30 mouse cellular contexts compared by ENCODE assay signal in the genomic region with DNA sequence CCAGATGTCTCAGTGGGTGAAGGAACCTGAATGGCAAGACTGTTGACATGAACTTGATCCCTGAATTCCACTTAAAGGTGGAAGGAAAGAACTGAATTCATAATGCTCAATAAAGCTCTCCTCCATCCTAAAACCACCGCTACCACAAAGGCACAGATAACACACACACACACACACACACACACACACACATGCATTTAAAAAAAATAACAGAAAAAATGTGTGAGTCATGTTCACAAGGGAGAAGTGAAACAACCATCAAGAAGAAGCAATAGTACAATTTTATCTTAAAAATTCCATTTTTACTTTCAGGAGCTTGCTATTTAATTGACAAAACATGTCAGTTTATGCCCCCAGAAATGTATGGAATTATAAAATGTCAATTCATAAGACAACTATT.
"Had no signal": no experiment of that assay in that cellular context is flagged by ENCODE, and none has a peak within 500 bp of the region (broad histone marks: within the 10 kb centered on the region; RNA-seq: fewer than 3 reads in every experiment).

No protein-coding gene starts in this region.

- DNase-seq: left cerebral cortex, postnatal 4 days; liver; liver, embryonic 13.5 days; liver, postnatal 0 days; lung, adult 18-20 months; lung, adult 2 months; lung, embryonic 14.5 days; lung, postnatal 10 days; lung, postnatal 14 days; lung, postnatal 36 days; lung, postnatal 4 days; midbrain, embryonic 14.5 days had no signal

- H3K4me3 ChIP-seq: limb, embryonic 10.5 days; limb, embryonic 12.5 days; limb, embryonic 13.5 days; limb, embryonic 15.5 days; liver, embryonic 12.5 days; liver, embryonic 13.5 days; liver, embryonic 15.5 days; lung, embryonic 15.5 days; megakaryocyte, embryonic 14.5 days; midbrain, embryonic 10.5 days; midbrain, embryonic 12.5 days; midbrain, embryonic 13.5 days; midbrain, embryonic 15.5 days; myocyte had no signal

- H3K9ac ChIP-seq: limb, embryonic 12.5 days; limb, embryonic 13.5 days; limb, embryonic 15.5 days; liver, embryonic 12.5 days; liver, embryonic 13.5 days; liver, embryonic 14.5 days; liver, embryonic 15.5 days; liver, postnatal 0 days; lung, embryonic 14.5 days; lung, embryonic 15.5 days; midbrain, embryonic 12.5 days; midbrain, embryonic 13.5 days; midbrain, embryonic 15.5 days had no signal

- H3K36me3 ChIP-seq: limb, embryonic 10.5 days; limb, embryonic 12.5 days; limb, embryonic 13.5 days; limb, embryonic 15.5 days; liver, embryonic 12.5 days; liver, embryonic 13.5 days; liver, embryonic 15.5 days; lung, embryonic 15.5 days; midbrain, embryonic 10.5 days; midbrain, embryonic 12.5 days; midbrain, embryonic 13.5 days; midbrain, embryonic 15.5 days had no signal

- H3K4me2 ChIP-seq: limb, embryonic 12.5 days; limb, embryonic 13.5 days; limb, embryonic 15.5 days; liver, embryonic 11.5 days; liver, embryonic 12.5 days; liver, embryonic 13.5 days; liver, embryonic 15.5 days; lung, embryonic 14.5 days; lung, embryonic 15.5 days; midbrain, embryonic 11.5 days; midbrain, embryonic 12.5 days; midbrain, embryonic 13.5 days; midbrain, embryonic 15.5 days had no signal

- H3K4me1 ChIP-seq: limb, embryonic 15.5 days; liver, embryonic 12.5 days; liver, embryonic 13.5 days; liver, embryonic 15.5 days; lung, embryonic 15.5 days; megakaryocyte, embryonic 14.5 days; midbrain, embryonic 10.5 days; midbrain, embryonic 12.5 days; midbrain, embryonic 13.5 days; midbrain, embryonic 15.5 days had no signal

- H3K27ac ChIP-seq: limb, embryonic 10.5 days; limb, embryonic 12.5 days; limb, embryonic 13.5 days; limb, embryonic 15.5 days; liver, embryonic 12.5 days; liver, embryonic 13.5 days; liver, embryonic 14.5 days; liver, embryonic 15.5 days; lung, embryonic 15.5 days; midbrain, embryonic 10.5 days; midbrain, embryonic 12.5 days; midbrain, embryonic 13.5 days; midbrain, embryonic 15.5 days had no signal

- H3K9me3 ChIP-seq: limb, embryonic 10.5 days; limb, embryonic 12.5 days; limb, embryonic 13.5 days; limb, embryonic 15.5 days; liver, embryonic 12.5 days; liver, embryonic 13.5 days; liver, embryonic 15.5 days; lung, embryonic 15.5 days; megakaryocyte, embryonic 14.5 days; midbrain, embryonic 10.5 days; midbrain, embryonic 12.5 days; midbrain, embryonic 13.5 days; midbrain, embryonic 15.5 days had no signal

- H3K27me3 ChIP-seq: limb, embryonic 12.5 days; limb, embryonic 13.5 days; limb, embryonic 15.5 days; liver, embryonic 12.5 days; liver, embryonic 13.5 days; liver, embryonic 15.5 days; lung, embryonic 15.5 days; megakaryocyte, embryonic 14.5 days; midbrain, embryonic 12.5 days; midbrain, embryonic 13.5 days; midbrain, embryonic 15.5 days had no signal

- ATAC-seq: liver, embryonic 12.5 days; liver, postnatal 0 days; lung, postnatal 0 days; midbrain, embryonic 13.5 days; midbrain, embryonic 15.5 days; midbrain, embryonic 16.5 days had no signal
